Mouse (Mus musculus): ENCODE data around the gene Usp21.
A peak's percentile ranks its signal among the peaks of the same experiment; 100 is the strongest.
"Not testable (repeated sequence)": the region's sequence is repeated elsewhere in the genome, so short reads cannot be mapped to it uniquely, and the experiment has no call there.

Gene Usp21

DNA sequence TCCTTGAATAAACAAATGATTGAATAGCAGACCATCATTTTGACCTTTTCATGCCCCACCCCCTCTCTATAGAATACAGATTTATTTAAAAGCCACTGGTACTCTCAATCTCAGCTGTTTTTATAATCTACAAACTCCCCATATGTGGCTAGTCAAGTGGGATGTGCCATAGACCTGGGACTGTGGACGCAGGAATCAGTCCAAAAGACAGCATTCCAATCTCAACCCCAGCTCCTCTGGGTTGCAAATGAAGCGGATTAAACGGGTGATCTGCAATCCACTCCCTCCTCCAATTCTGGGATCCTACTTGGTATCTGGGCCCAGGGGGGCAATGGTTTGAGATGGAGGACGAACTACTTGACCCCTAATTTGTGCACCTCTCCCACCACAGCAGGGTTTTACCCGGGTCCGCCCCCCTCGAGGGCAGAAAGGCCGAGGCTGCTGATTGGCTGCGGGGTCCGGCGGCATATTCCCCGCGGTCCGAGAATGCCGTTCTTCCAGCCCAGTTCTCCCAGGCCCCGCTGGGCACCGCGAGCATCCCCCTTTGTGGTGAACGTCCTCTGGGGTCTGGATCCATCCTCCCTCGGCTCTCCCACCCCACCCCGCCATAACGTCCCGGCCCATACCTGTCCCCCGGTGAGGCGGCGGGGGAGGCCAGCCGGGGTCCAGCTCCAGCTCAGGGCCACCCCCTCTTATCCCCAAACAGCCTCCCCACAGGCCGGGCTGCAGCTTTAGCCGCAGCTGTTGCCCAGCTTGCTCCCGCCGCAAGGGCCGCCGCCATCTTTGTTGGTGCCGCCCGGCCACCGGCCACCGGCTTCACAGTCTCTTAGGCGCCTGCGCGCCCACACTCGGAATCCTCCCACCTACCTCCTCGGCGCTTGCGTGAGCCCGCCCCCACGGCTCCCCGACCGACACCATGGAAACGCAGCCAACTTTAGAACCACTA is at the start of gene Usp21:
Usp21 (minus strand) TSS at position 856 of the 946 bp plus-strand sequence.
- DNase-seq (ENCODE audit: low spot score): peak; percentile 94

DNA sequence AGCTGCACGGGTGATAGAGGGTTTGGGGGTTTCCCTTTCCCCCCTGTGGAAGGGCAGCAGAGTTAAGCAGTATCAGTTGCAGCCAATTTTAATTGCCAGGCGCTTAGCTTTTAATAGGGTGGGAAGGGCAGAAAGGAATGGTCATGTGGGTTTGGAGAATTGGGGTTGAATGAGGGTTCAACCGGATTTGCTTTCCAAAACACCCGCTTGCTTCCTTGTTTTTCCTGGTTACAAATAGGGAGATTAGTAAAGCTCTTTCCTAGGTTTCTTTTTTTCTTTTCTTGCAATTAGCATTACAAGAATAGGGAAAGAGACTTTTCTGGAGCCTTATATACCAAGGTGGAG is 42.4 kb upstream of the Usp21 start:
- DNase-seq (ENCODE audit: low spot score): no peak

GRCm38 (mm10) chr1:171329433-171330215 is 41.8 kb upstream of the Usp21 start:
- no peak for DNase-seq (ENCODE audit: low spot score)

- peak; percentile 95 for DNase-seq (ENCODE audit: low spot score)
These were observed 41.1 kb upstream of the Usp21 start, which contains the start of gene Dedd for GRCm38 (mm10) chr1:171328839-171329432. Dedd (plus strand) TSS chr1:171329145.

- DNase-seq (ENCODE audit: low spot score): no peak
These were observed 40.5 kb upstream of the Usp21 start for GRCm38 (mm10) chr1:171328244-171328643.

GRCm38 (mm10) chr1:171326588-171326987 is 38.8 kb upstream of the Usp21 start:
- not testable (repeated sequence) for DNase-seq (ENCODE audit: low spot score)

DNA sequence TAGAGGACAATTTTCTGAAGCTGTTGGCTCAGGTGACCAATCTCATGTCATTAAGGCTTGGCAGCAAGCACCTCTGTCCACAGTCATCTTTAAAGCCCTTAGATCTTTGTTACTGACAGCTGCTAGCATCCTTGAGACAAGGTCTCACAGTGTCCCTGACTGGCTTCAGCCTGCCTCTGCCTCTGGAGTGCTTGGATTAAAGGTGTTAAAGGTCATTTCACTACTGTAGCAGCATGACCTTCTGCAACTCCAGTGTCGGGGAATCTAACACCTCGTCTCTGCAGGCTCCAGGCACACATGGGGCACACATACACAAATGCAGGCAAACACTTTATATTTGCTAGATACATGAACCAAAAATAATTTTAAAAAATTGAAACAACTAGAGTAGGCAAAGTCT is 37.8 kb upstream of the Usp21 start:
- DNase-seq (ENCODE audit: low spot score): no peak

DNA sequence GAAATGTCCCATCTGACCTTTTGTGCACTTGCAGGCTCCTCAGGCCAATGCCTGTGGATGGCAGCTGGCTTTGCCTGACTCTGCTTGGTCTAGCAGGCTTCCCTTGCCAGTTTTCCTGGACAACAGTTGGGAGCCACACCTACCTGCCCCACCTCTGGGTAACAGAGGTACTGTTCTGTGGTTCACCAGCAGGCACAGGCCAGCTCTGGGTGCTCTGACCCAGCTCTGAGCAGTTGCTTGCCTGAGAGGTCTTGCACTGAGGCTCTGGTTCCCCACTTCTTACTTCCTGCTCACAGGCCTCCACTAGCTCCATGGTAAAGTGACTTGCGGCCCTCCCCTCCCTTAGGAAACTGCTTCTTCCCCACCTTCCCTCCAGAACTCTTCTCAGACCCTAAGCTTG is 34.2 kb upstream of the Usp21 start:
- DNase-seq (ENCODE audit: low spot score): no peak

- no peak for DNase-seq (ENCODE audit: low spot score)
These were observed 33.6 kb upstream of the Usp21 start for GRCm38 (mm10) chr1:171321415-171321814.

- no peak for DNase-seq (ENCODE audit: low spot score)
These were observed 32.4 kb upstream of the Usp21 start for GRCm38 (mm10) chr1:171320151-171320550.

DNA sequence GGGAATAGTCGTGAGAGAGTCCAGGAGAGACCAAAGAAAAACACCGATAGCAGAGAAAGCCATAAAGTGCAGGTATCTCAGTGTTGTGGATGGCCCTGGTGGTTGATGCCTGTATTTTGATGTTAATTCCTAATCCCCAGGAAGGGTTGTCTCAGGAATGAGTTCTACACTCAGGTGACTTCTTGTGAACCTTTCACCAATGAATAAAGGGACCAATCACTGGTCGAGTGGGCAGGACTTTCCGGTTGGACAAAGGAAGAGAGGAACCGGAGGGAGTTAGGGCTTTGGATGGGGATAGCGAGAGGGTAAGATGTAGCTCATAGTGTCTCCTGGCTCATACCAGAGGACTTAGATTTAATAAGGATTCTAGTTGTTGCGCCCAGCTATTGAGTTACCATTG is 32.0 kb upstream of the Usp21 start:
- DNase-seq (ENCODE audit: low spot score): no peak

- DNase-seq (ENCODE audit: low spot score): no peak
These were observed 21.5 kb upstream of the Usp21 start for GRCm38 (mm10) chr1:171309321-171309720.

- DNase-seq (ENCODE audit: low spot score): not testable (repeated sequence)
These were observed 18.4 kb upstream of the Usp21 start for GRCm38 (mm10) chr1:171306157-171306556.

DNA sequence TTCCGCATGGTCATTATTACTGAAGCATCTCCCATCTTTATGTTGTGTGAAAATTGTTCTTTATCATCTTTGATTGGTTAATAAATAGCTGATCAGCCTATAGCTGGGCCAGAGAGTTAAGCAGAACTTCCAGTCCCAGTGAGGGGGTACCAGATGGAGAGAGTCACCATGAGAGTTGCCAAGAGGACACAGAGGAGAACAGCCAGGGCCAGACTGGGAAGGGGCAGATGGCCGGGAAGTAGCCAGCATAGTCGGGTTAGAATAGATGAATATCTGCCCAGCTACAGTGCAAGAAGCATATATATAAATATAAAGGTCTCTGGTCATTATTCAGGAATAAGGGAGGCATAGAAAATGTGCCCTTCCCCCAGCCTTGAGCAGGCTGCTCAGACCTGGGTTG is 10.4 kb upstream of the Usp21 start:
- no peak for DNase-seq (ENCODE audit: low spot score)

DNA sequence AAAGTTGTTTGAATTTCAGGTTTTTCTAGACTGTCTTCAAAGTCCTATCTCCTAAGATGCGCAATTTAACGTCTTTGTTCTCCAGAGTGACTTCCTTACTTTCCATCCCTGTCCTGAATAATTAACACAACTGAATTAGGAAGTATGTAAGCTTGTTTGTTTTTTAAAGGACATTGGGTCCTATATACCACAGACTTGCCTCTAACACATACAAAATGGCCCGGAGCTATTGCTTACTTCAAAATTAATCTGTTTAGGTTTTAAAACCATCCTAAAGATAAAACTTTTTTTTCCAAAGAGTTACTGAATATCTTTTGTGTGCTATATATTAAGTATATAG is 7.2 kb upstream of the Usp21 start:
- no peak for DNase-seq (ENCODE audit: low spot score)

- DNase-seq (ENCODE audit: low spot score): peak; percentile 90
These were observed 6.7 kb upstream of the Usp21 start, which contains the start of gene Ufc1 for GRCm38 (mm10) chr1:171294298-171295062. Ufc1 (minus strand) TSS chr1:171295024.

DNA sequence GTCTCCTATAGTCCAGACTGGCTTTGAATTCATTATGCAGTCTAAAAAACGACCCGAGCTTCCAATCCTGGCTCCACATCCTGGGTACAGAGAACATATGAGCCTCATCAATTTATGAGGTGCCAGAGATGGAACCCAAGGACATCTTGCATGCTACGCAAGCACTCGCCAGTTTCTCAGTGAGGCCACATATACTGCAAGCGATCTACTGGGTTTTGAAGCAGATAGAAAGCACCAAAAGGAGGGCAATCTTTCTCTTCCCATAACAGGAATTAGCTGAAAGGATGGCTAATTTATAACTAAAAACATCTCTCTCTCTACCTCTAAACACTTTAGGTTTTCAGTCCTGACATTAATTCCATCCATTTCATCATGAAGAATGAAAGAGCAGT is 6.1 kb upstream of the Usp21 start:
- no peak for DNase-seq (ENCODE audit: low spot score)

GRCm38 (mm10) chr1:171293351-171293750 is 5.6 kb upstream of the Usp21 start:
- no peak for DNase-seq (ENCODE audit: low spot score)

GRCm38 (mm10) chr1:171288328-171288727 is 537 bp upstream of the Usp21 start:
- no peak for DNase-seq (ENCODE audit: low spot score)

- DNase-seq (ENCODE audit: low spot score): no peak
These were observed 1.3 kb downstream of the Usp21 start for GRCm38 (mm10) chr1:171286517-171286916.

DNA sequence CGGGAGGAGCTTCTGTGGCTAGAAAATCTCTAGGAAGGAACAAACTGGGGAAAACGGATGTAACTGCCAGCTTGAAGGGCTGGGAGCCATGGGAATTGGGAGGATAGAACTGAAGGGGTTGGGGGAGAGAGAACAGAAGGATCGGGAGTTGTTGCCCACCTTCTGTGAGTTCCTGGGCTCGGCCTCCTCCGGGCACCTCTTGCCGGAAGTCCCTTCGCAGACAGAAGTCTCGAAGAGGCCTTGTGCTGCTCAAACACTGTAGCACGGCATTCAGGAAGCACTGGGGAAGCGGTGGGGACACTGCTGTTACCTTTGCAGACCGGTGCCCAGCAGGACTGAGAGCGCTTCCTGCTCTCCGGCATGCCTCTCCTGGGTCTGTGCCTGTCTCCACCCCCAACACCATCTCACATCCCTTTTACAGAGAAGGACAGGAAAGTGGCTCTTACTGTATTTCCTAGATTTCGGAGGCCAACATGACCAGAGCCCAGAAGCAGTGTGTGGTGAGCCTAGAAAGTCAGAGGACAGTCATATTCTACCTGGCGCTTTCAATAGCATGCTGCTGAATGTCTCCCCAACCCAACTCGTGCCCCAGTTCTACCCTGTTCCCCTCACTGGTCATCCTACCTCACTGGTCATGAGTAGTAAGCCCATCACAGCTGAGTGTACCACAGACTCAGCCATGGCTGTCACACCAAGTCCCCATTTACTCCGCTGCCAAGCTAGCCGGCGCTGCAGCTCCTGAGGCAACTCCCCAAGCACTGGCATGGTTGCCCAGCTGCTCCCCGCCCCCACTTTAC is 2.5 kb downstream of the Usp21 start:
- no peak for DNase-seq (ENCODE audit: low spot score)
